In the genomic region with DNA sequence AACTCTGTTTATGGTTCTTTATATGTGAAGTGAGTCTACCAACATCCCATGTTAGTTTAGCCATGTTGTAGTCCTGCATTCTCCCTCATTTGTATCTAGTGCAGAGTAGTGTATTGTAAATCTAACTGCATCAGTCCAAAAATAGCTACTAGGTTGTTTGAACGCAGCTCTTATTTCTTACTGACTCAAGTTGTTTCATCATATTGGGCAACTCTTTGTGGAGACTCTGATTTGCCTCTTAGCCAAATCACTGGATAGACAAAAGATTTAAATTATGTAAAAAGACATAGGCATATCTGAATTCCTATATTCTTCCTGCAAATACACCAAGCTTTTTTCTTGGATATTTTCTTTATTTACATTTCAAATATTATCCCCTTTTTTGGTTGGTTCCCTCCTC, we compare ENCODE assay signal across 16 mouse cellular contexts.
"Had no signal": no experiment of that assay in that cellular context is flagged by ENCODE, and none has a peak within 500 bp of the region (broad histone marks: within the 10 kb centered on the region; RNA-seq: fewer than 3 reads in every experiment).

No protein-coding gene starts in this region.

- H3K27me3 ChIP-seq: neural tube, embryonic 13.5 days; neural tube, embryonic 15.5 days; stomach, embryonic 15.5 days had no signal

- H3K9me3 ChIP-seq: neural tube, embryonic 13.5 days; neural tube, embryonic 15.5 days; stomach, embryonic 15.5 days had no signal

- H3K4me3 ChIP-seq: neural tube, embryonic 13.5 days; neural tube, embryonic 15.5 days; stomach, embryonic 15.5 days had no signal

- H3K27ac ChIP-seq: neural tube, embryonic 13.5 days; neural tube, embryonic 15.5 days; stomach, embryonic 15.5 days; stomach, postnatal 0 days had no signal

- H3K4me2 ChIP-seq: neural tube, embryonic 13.5 days; neural tube, embryonic 15.5 days; stomach, embryonic 15.5 days had no signal

- H3K36me3 ChIP-seq: neural tube, embryonic 13.5 days; neural tube, embryonic 15.5 days; stomach, embryonic 15.5 days had no signal

- DNase-seq: retina, postnatal 1 day; right cerebral cortex, adult 18-20 months; right cerebral cortex, postnatal 14 days; right cerebral cortex, postnatal 25 days; right cerebral cortex, postnatal 4 days; spleen, adult 18-20 months; thymus, adult 18-20 months; thymus, adult 2 months; thymus, postnatal 14 days; thymus, postnatal 25 days; thymus, postnatal 36 days; thymus, postnatal 4 days had no signal

- H3K9ac ChIP-seq: neural tube, embryonic 13.5 days; neural tube, embryonic 15.5 days; stomach, embryonic 15.5 days had no signal

- H3K4me1 ChIP-seq: stomach, embryonic 15.5 days had no signal
